Mouse (Mus musculus) forelimb bud, embryonic 11.5 days (tissue): ENCODE measurements around the gene Ttc21a.
A peak's percentile ranks its signal among the peaks of the same experiment; 100 is the strongest.

ENCODE experiments used
- DNase-seq: peaks from one replicate; pipeline ENCODE4 v3.0.0-alpha.2; 2012; ENCODE audit warnings: low read depth, low spot score

Ttc21a gene

GRCm38 (mm10) chr9:119976704-119977556 is 39.5 kb downstream of the Ttc21a start:
- DNase-seq, result no peak

- DNase-seq, result no peak
These were observed 40.2 kb downstream of the Ttc21a start for GRCm38 (mm10) chr9:119977557-119978060.

GRCm38 (mm10) chr9:119978151-119978810 is 40.9 kb downstream of the Ttc21a start:
- no peak for DNase-seq

- no peak for DNase-seq
These were observed 41.5 kb downstream of the Ttc21a start for GRCm38 (mm10) chr9:119978811-119979441.

GRCm38 (mm10) chr9:119979749-119980148 is 42.3 kb downstream of the Ttc21a start:
- DNase-seq, result no peak

- DNase-seq, result no peak
These were observed 43.4 kb downstream of the Ttc21a start for GRCm38 (mm10) chr9:119980770-119981182.

GRCm38 (mm10) chr9:119981183-119982179 is 44.1 kb downstream of the Ttc21a start:
- DNase-seq, result peak; percentile 79

- DNase-seq, result peak; percentile 36
These were observed 44.9 kb downstream of the Ttc21a start for GRCm38 (mm10) chr9:119982241-119982811.

- no peak for DNase-seq
These were observed 45.6 kb downstream of the Ttc21a start for GRCm38 (mm10) chr9:119982956-119983551.

- DNase-seq, result peak; percentile 47
These were observed 46.5 kb downstream of the Ttc21a start for GRCm38 (mm10) chr9:119983585-119984535.

- DNase-seq, result no peak
These were observed 47.2 kb downstream of the Ttc21a start, which contains the start of gene Csrnp1 for GRCm38 (mm10) chr9:119984536-119985011. TSS of gene Csrnp1 (minus strand) at chr9:119984658.

- DNase-seq, result no peak
These were observed 48.6 kb downstream of the Ttc21a start for GRCm38 (mm10) chr9:119985881-119986574.

- DNase-seq, result no peak
These were observed 50.9 kb downstream of the Ttc21a start for GRCm38 (mm10) chr9:119988304-119988703.

GRCm38 (mm10) chr9:119991310-119991709 is 53.9 kb downstream of the Ttc21a start:
- no peak for DNase-seq

GRCm38 (mm10) chr9:119993092-119993844 is 55.9 kb downstream of the Ttc21a start:
- DNase-seq, result no peak

GRCm38 (mm10) chr9:119994207-119994606 is 56.8 kb downstream of the Ttc21a start:
- DNase-seq, result no peak

- no peak for DNase-seq
These were observed 58.7 kb downstream of the Ttc21a start for GRCm38 (mm10) chr9:119996080-119996479.
